Mouse (Mus musculus): ENCODE measurements around the gene Gm45799. TPM values are rescaled to one million over a fixed set of nuclear protein-coding genes. Genes with fewer than 3 reads are reported as not detected.
A peak's percentile ranks its signal among the peaks of the same experiment; 100 is the strongest.

Gene Gm45799
- total RNA-seq, 1 experiment: 9.2 TPM

- Histone ChIP-seq H3K27ac (ENCODE audit: insufficient read depth, low read depth, low read length, poor library complexity, severe bottlenecking) (no peak overlapping the region), H3K9me3 (ENCODE audit: control insufficient read depth, insufficient read depth, low read depth, low read length) (no peaks in the 10 kb centered on the region), H3K9ac (ENCODE audit: insufficient read depth, low read depth, low read length, poor library complexity, severe bottlenecking) (0 out of 2 replicates have a peak overlapping the region, but pooled peaks have one; percentile 29), H3K4me1 (ENCODE audit: control insufficient read depth in 2 of 2, insufficient read depth in 2 of 2, low read length in 2 of 2, poor library complexity in 1 of 2) (peaks cover 0 to 2% of the 10 kb centered on the region in 2 experiments; a peak in 1 of 4 replicates), H3K36me3 (ENCODE audit: control insufficient read depth, insufficient read depth, low read length, poor library complexity, severe bottlenecking) (peaks cover 11% of the 10 kb centered on the region; the same call in 1 of the 2 replicates), H3K4me3 (ENCODE audit: insufficient read depth in 1 of 2, low read depth in 1 of 2, low read length in 2 of 2, poor library complexity in 1 of 2, severe bottlenecking in 1 of 2) (peak overlapping the region; percentile 76 to 95)
- in situ Hi-C loops (cut with MboI; ENCODE audit: low sequenced_read_pairs in 2 of 2, unreplicated experiment in 2 of 2): no loop called here
- DNase-seq (ENCODE audit: low read depth, low spot score): no peak
- TF ChIP-seq ZNF384 (IDR thresholded peaks at IDR 0.05; ENCODE audit: low read depth, low read length) (peak; percentile 46; the same call in 1 of the 2 replicates), ZC3H11A (IDR thresholded peaks at IDR 0.05; ENCODE audit: borderline replicate concordance, low read depth, low read length) (no peak)
Observed at GRCm38 (mm10) chr7:105632551-105632972, 7.8 kb upstream of the Gm45799 start.

GRCm38 (mm10) chr7:105633127-105633800 is 7.1 kb upstream of the Gm45799 start, which contains the start of gene Trim3:
Trim3 (minus strand) TSS chr7:105633571.
- Histone ChIP-seq H3K27ac (ENCODE audit: insufficient read depth, low read depth, low read length, poor library complexity, severe bottlenecking) (no peak within 1 kb of the TSS), H3K4me1 (ENCODE audit: control insufficient read depth in 2 of 2, insufficient read depth in 2 of 2, low read length in 2 of 2, poor library complexity in 1 of 2) (peaks cover 0 to 2% of the 10 kb centered on the region in 2 experiments; a peak in 1 of 4 replicates), H3K4me3 (ENCODE audit: insufficient read depth in 1 of 2, low read depth in 1 of 2, low read length in 2 of 2, poor library complexity in 1 of 2, severe bottlenecking in 1 of 2) (peak within 1 kb of the TSS; percentile 76 to 95), H3K9me3 (ENCODE audit: control insufficient read depth, insufficient read depth, low read depth, low read length) (no peaks in the 10 kb centered on the region), H3K36me3 (ENCODE audit: control insufficient read depth, insufficient read depth, low read length, poor library complexity, severe bottlenecking) (peaks cover 16% of the 10 kb centered on the region; the same call in 1 of the 2 replicates), H3K9ac (ENCODE audit: insufficient read depth, low read depth, low read length, poor library complexity, severe bottlenecking) (peak within 1 kb of the TSS; percentile 91)
- in situ Hi-C loops (cut with MboI; ENCODE audit: low sequenced_read_pairs in 2 of 2, unreplicated experiment in 2 of 2): no loop called here
- DNase-seq (ENCODE audit: low read depth, low spot score): peak; percentile 70
- TF ChIP-seq CHD2 (IDR thresholded peaks at IDR 0.05; ENCODE audit: low read depth, low read length): no peak
- no peak for TF ChIP-seq ZNF384 (IDR thresholded peaks at IDR 0.05; ENCODE audit: low read depth, low read length)
- no peak for TF ChIP-seq HCFC1 (IDR thresholded peaks at IDR 0.05; ENCODE audit: borderline replicate concordance, insufficient read depth, low read length)

- Histone ChIP-seq H3K36me3 (ENCODE audit: control insufficient read depth, insufficient read depth, low read length, poor library complexity, severe bottlenecking) (peaks cover 18% of the 10 kb centered on the region; the same call in 1 of the 2 replicates), H3K4me1 (ENCODE audit: control insufficient read depth in 2 of 2, insufficient read depth in 2 of 2, low read length in 2 of 2, poor library complexity in 1 of 2) (peaks cover 0 to 2% of the 10 kb centered on the region in 2 experiments; a peak in 1 of 4 replicates), H3K9ac (ENCODE audit: insufficient read depth, low read depth, low read length, poor library complexity, severe bottlenecking) (peak overlapping the region; percentile 61), H3K9me3 (ENCODE audit: control insufficient read depth, insufficient read depth, low read depth, low read length) (no peaks in the 10 kb centered on the region), H3K27ac (ENCODE audit: insufficient read depth, low read depth, low read length, poor library complexity, severe bottlenecking) (no peak overlapping the region), H3K4me3 (ENCODE audit: insufficient read depth in 1 of 2, low read depth in 1 of 2, low read length in 2 of 2, poor library complexity in 1 of 2, severe bottlenecking in 1 of 2) (peak overlapping the region; percentile 71 to 95)
- no peak for DNase-seq (ENCODE audit: low read depth, low spot score)
- no peak for TF ChIP-seq MAFK (IDR thresholded peaks at IDR 0.05; ENCODE audit: insufficient read depth, low read depth, low read length)
- TF ChIP-seq ZNF384 (IDR thresholded peaks at IDR 0.05; ENCODE audit: low read depth, low read length): no peak
- TF ChIP-seq CHD2 (IDR thresholded peaks at IDR 0.05; ENCODE audit: low read depth, low read length): no peak
- TF ChIP-seq HCFC1 (IDR thresholded peaks at IDR 0.05; ENCODE audit: borderline replicate concordance, insufficient read depth, low read length): no peak
- TF ChIP-seq ZC3H11A (IDR thresholded peaks at IDR 0.05; ENCODE audit: borderline replicate concordance, low read depth, low read length): no peak
- in situ Hi-C loops (cut with MboI; ENCODE audit: low sequenced_read_pairs in 2 of 2, unreplicated experiment in 2 of 2): no loop called here
Observed at GRCm38 (mm10) chr7:105633801-105634135, 6.6 kb upstream of the Gm45799 start.

- Histone ChIP-seq H3K36me3 (ENCODE audit: control insufficient read depth, insufficient read depth, low read length, poor library complexity, severe bottlenecking) (peaks cover 20% of the 10 kb centered on the region; the same call in 1 of the 2 replicates), H3K4me1 (ENCODE audit: control insufficient read depth in 2 of 2, insufficient read depth in 2 of 2, low read length in 2 of 2, poor library complexity in 1 of 2) (peaks cover 2 to 5% of the 10 kb centered on the region in 2 experiments; a peak in 3 of 4 replicates), H3K27ac (ENCODE audit: insufficient read depth, low read depth, low read length, poor library complexity, severe bottlenecking) (no peak overlapping the region), H3K9me3 (ENCODE audit: control insufficient read depth, insufficient read depth, low read depth, low read length) (no peaks in the 10 kb centered on the region), H3K9ac (ENCODE audit: insufficient read depth, low read depth, low read length, poor library complexity, severe bottlenecking) (no peak overlapping the region), H3K4me3 (ENCODE audit: insufficient read depth in 1 of 2, low read depth in 1 of 2, low read length in 2 of 2, poor library complexity in 1 of 2, severe bottlenecking in 1 of 2) (peak overlapping the region in 1 of 2 experiments; percentile 71; a peak in 1 of 4 replicates)
- in situ Hi-C loops (cut with MboI; ENCODE audit: low sequenced_read_pairs in 2 of 2, unreplicated experiment in 2 of 2): no loop called here
- DNase-seq (ENCODE audit: low read depth, low spot score): no peak
- TF ChIP-seq CHD2 (IDR thresholded peaks at IDR 0.05; ENCODE audit: low read depth, low read length) (no peak), ZNF384 (IDR thresholded peaks at IDR 0.05; ENCODE audit: low read depth, low read length) (no peak), MAFK (IDR thresholded peaks at IDR 0.05; ENCODE audit: insufficient read depth, low read depth, low read length) (no peak), HCFC1 (IDR thresholded peaks at IDR 0.05; ENCODE audit: borderline replicate concordance, insufficient read depth, low read length) (no peak), ZC3H11A (IDR thresholded peaks at IDR 0.05; ENCODE audit: borderline replicate concordance, low read depth, low read length) (no peak)
Observed at GRCm38 (mm10) chr7:105634272-105634920, 6.0 kb upstream of the Gm45799 start.
